Mouse (Mus musculus) adrenal gland, postnatal 36 days (tissue): ENCODE data around the gene Gm29276. TPM values are rescaled to one million over a fixed set of nuclear protein-coding genes. Genes with fewer than 3 reads are reported as not detected.
"Not testable (repeated sequence)": the region's sequence is repeated elsewhere in the genome, so short reads cannot be mapped to it uniquely, and the experiment has no call there.

ENCODE experiments used
- DNase-seq, 2 experiments: peaks; one replicate each; pipeline ENCODE4 v3.0.0; 2021; ENCODE audit warnings: mixed read lengths in 1 of 2
- long read RNA-seq, 2 experiments: library from polyadenylated mRNA; stranded (forward); transcript quantifications; one replicate each; pipeline ENCODE4 v2.0.0; 2021; ENCODE audit warnings: borderline sequencing depth in 2 of 2
- total RNA-seq, 2 experiments: library from RNA; stranded (reverse); gene quantifications; 2 replicates each; pipeline ENCODE4 v1.2.3; 2021

Gm29276 gene
- not detected for total RNA-seq
- long read RNA-seq, experiment 1 = 0 reads
- long read RNA-seq, experiment 2 = 0 reads

- not testable (repeated sequence) for DNase-seq
Observed at GRCm38 (mm10) chrY:42582150-42582549, at the start of gene Gm29276. TSS of gene Gm29276 (minus strand) at chrY:42582250.
